Mouse (Mus musculus) kidney, embryonic 16.5 days (tissue): ENCODE results near the gene Mbip. TPM values are rescaled to one million over a fixed set of nuclear protein-coding genes. Genes with fewer than 3 reads are reported as not detected.
A peak's percentile ranks its signal among the peaks of the same experiment; 100 is the strongest.

ENCODE experiments used
- ATAC-seq: fragments of 200-750 bp; cut with Nextera tagmentation; 2 replicates; pipeline ENCODE4 v1.8.0; 2017; ENCODE audit warnings: moderate TSS enrichment; ENCODE audit not compliant: low FRiP score, low TSS enrichment
- H3K27ac ChIP-seq: fragments of 300-500 bp; sonication (generic); 2 replicates; pipeline ENCODE4 v1.5.1; 2014; ENCODE audit warnings: low read length
- H3K27me3 ChIP-seq: fragments of 300-500 bp; sonication (generic); 2 replicates; pipeline ENCODE4 v1.6.1; 2014; ENCODE audit warnings: low read length, control low read depth, mixed read lengths; ENCODE audit not compliant: insufficient read depth
- H3K36me3 ChIP-seq: fragments of 300-500 bp; sonication (generic); 2 replicates; pipeline ENCODE4 v1.6.1; 2014; ENCODE audit warnings: low read length, control low read depth, mixed read lengths; ENCODE audit not compliant: insufficient read depth
- H3K4me1 ChIP-seq: fragments of 300-500 bp; sonication (generic); 2 replicates; pipeline ENCODE4 v1.6.1; 2014; ENCODE audit warnings: low read length, control low read depth, mixed read lengths; ENCODE audit not compliant: insufficient read depth
- H3K4me2 ChIP-seq: fragments of 300-500 bp; sonication (generic); replicated peaks from 2 replicates; pipeline ENCODE4 v1.6.1; 2014; ENCODE audit warnings: low read depth, low read length
- H3K4me3 ChIP-seq: fragments of 300-500 bp; sonication (generic); 2 replicates; pipeline ENCODE4 v1.5.1; 2014; ENCODE audit warnings: mild to moderate bottlenecking, low read length
- H3K9ac ChIP-seq: fragments of 300-500 bp; sonication (generic); replicated peaks from 2 replicates; pipeline ENCODE4 v1.6.1; 2014; ENCODE audit warnings: low read length
- H3K9me3 ChIP-seq: fragments of 300-500 bp; sonication (generic); 2 replicates; pipeline ENCODE4 v1.6.1; 2016; ENCODE audit warnings: low read length, control low read depth
- WGBS: fragments of 180-500 bp; shearing (Covaris S2); extraction: QIAGEN DNeasy Blood & Tissue Kit; methylation state at CpG from one replicate; pipeline ENCODE4 v1.1.7; 2014; 5-methylcytosine and 5-hydroxymethylcytosine counted together
- polyA plus RNA-seq: library from polyadenylated mRNA; unstranded; fragments of >200 nt; fragmentation: Nextera tagmentation; extraction: Ambion mirVana; gene quantifications from 2 replicates; pipeline ENCODE4 v1.2.1, GENCODE M21; 2015

Gene Mbip
- 36.7 and 39.9 TPM in 2 replicates for polyA plus RNA-seq

DNA sequence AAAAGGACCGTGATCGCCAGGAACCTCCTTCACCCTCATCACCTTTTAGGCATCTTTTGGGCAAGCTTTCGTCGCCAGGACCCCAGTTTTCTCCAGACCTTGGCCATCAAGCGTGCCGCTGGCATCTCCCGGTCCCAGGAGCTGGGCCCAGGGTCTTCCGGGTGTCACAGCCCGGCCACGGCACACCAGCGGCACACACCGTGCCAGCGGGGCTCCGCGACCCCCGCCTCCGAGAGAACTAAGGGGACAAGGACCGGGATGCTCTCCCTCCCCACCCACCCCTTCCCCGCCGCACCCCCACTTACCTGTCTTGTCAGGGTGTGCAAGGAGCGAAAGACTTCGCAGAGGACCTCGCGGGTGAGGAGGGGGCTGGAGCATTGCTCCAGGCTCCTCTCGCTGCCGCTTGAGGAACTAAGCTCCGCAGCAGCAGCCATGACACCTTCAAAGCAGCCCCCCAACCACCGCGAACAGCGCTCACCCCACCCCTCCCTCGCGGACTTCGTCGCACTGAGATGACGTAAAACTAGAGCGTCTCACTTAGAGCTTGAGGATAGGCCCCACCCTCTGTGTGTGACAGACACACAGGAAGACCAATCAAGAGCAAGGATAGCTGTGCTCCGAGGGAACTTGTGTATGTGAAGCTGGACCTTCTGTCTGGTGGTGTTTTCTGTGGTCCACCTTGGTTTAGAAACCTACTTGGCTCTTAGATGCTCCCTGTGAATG lies at the start of gene Mbip:
Mbip (minus strand) TSS at position 528 of the 723 bp plus-strand sequence.
- H3K4me3 ChIP-seq = peak within 1 kb of the TSS; percentile 77
- H3K36me3 ChIP-seq = no peaks in the 10 kb centered on the region
- H3K4me2 ChIP-seq = peak within 1 kb of the TSS; percentile 62
- H3K27me3 ChIP-seq = no peaks in the 10 kb centered on the region
- 0% methylated on average over 37 of the region's 37 CpGs for WGBS
- H3K4me1 ChIP-seq = peaks cover 3% of the 10 kb centered on the region; the same call in 1 of the 2 replicates
- ATAC-seq = peak; percentile 100
- no peaks in the 10 kb centered on the region for H3K9me3 ChIP-seq
- peak within 1 kb of the TSS; percentile 96 for H3K9ac ChIP-seq
- H3K27ac ChIP-seq = peak within 1 kb of the TSS; percentile 48; the same call in 1 of the 2 replicates

DNA sequence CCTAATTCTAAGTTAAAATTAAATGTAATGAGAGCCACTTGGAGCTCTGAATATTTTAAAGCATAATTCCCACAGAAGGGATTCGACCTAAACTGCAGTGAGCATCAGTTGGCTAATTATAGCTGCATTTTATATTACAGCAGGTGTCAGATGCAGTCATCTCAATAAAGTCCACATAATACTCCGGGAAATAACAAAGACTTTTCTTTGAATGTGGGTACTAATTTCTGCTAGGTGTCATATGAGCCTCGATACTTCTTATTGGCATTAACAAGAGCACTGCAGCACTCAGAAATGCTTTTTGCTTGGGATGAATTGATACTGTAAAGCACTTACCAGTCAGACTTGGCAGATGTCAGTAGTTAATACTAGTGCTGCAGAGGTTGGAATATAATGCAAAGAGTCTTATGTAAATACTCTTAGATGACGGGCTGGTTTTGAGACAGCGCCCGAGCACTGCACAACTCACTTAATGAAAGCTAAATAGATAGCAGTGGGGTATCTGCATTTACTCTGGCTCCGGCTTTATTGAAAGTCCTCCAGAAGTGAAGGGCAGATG lies 42.0 kb upstream of the Mbip start:
- no peaks in the 10 kb centered on the region for H3K27me3 ChIP-seq
- H3K4me2 ChIP-seq = no peak overlapping the region
- H3K9ac ChIP-seq = no peak overlapping the region
- no peaks in the 10 kb centered on the region for H3K9me3 ChIP-seq
- 80% methylated on average over 7 of the region's 7 CpGs for WGBS
- no peaks in the 10 kb centered on the region for H3K36me3 ChIP-seq
- no peaks in the 10 kb centered on the region for H3K4me1 ChIP-seq
- no peak overlapping the region for H3K4me3 ChIP-seq
- H3K27ac ChIP-seq = no peak overlapping the region
- ATAC-seq = no peak

DNA sequence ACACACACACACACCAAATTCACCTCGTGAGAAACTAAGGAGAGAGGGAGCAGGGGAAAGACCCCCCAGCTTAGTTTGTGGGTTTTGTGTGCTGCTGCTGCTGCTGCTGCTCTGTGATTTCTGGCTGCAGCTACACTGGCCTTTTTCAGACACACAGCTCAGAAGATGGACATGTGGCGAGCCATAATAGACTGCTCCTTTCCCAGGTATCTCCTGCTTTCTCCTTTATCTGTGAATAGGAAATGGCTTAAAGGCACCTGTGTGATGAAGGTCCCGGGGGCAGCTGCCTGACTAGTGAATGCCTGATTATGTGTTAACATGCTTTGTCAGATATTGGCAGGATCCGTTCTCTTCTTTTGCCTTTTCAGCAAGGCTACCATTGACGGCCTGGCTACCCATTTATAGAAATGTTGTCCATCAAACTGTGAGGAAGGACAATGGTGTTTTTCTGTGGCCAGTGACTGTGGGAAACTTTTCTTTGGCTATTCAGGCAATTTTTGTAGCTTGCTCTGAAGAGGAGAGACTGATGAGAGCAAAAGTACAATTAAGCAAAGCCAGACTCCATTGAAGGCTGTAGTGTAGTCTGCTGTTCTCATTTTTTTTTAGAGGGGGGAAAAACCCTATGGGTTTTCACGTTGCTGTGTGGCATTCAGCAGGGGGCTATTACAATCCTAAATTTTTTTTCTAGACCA lies 41.4 kb upstream of the Mbip start:
- H3K4me3 ChIP-seq = no peak overlapping the region
- H3K4me2 ChIP-seq = no peak overlapping the region
- H3K4me1 ChIP-seq = no peaks in the 10 kb centered on the region
- H3K36me3 ChIP-seq = no peaks in the 10 kb centered on the region
- no peaks in the 10 kb centered on the region for H3K27me3 ChIP-seq
- no peaks in the 10 kb centered on the region for H3K9me3 ChIP-seq
- ATAC-seq = no peak
- H3K9ac ChIP-seq = no peak overlapping the region
- no peak overlapping the region for H3K27ac ChIP-seq
- 65% methylated on average over 6 of the region's 6 CpGs for WGBS

DNA sequence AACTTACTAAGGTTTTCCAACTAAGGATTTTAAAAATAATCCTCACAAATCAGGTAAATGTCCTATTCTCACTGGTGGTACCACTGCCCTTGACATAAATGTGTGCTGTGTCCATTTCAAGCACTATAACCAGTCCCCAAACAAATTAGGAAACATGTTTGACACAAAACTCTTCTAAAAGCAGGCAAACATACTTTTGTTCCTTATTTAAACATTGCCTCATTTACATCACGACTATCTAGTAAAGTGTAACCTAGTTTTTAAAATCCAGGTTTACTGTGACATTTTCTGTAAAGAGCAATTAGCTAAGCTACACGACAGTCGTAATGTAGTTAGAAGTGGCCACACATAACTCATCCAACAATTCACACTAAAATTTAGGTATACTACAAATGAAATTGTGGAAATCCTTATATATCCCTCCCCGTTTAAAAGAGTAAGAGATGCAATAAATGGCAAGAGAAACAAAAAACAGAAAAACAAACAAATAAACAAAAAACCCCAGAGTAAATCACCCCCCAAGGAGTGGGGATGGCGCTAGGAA lies 851 bp downstream of the Mbip start:
- H3K9ac ChIP-seq = peak overlapping the region; percentile 96
- H3K9me3 ChIP-seq = no peaks in the 10 kb centered on the region
- no peaks in the 10 kb centered on the region for H3K36me3 ChIP-seq
- H3K27me3 ChIP-seq = no peaks in the 10 kb centered on the region
- no peak for ATAC-seq
- H3K4me1 ChIP-seq = peaks cover 3% of the 10 kb centered on the region; the same call in 1 of the 2 replicates
- peak overlapping the region; percentile 77 for H3K4me3 ChIP-seq
- peak overlapping the region; percentile 48 for H3K4me2 ChIP-seq
- H3K27ac ChIP-seq = no peak overlapping the region
- WGBS = 2% methylated on average over 5 of the region's 5 CpGs

DNA sequence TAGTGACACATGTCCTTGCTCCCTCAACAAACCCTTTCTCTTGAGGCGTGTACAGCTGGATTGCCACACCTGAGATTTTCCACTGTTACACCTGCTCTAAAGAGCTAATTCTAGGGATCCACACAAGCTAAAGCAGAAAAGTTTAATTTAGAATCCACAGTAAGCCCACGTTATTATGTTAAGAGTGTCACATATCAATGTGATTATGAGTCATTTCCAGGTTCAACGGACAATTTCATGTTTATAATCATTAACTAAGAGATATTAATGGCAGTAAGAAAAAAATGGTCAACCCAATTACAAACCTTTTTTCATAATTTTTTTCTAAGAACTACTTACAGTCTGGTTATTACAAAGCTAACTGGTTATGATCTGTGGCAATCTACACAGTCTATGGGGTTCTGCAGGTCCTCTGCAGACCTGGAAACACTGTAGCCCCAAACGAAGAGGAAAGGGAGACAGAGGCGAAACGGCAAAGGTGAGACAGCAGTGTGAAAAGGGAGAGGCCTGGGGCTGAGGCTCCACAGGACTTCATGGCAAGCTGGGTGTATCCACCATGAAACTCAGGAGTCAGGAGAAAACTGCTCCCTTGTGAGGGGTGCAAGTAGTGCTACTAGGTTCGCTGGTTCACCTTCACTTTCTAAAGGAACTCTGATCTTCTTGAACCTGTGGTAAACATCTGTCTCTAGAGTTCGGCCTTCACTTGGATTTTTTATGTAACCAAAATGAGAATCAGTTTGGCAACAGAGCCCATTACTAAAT lies 6.2 kb downstream of the Mbip start:
- H3K36me3 ChIP-seq = peaks cover 23% of the 10 kb centered on the region
- no peaks in the 10 kb centered on the region for H3K4me1 ChIP-seq
- no peak overlapping the region for H3K4me2 ChIP-seq
- H3K9me3 ChIP-seq = no peaks in the 10 kb centered on the region
- ATAC-seq = no peak
- no peak overlapping the region for H3K9ac ChIP-seq
- 82% methylated on average over 8 of the region's 8 CpGs for WGBS
- no peak overlapping the region for H3K27ac ChIP-seq
- no peaks in the 10 kb centered on the region for H3K27me3 ChIP-seq
- H3K4me3 ChIP-seq = no peak overlapping the region

DNA sequence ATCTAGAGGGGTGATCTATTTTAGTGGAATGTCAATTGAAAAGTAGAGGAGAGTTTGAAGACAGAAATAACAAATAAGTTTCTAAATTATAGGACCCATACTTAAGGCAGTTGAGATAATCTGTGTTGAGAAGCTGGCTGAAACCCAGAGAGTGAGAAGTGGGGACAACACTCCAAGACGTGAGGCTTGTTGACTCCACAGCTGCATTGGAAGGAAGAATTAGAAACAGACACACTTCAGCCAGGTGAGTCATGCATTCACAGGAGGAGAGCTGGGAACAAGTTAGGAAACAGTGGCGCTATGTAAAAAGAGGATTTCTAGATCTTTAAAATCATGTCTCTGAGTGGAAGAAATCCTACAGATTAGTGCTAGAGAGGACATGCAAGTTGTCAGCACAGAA lies 12.2 kb downstream of the Mbip start:
- Histone ChIP-seq H3K9me3 (no peaks in the 10 kb centered on the region), H3K4me1 (no peaks in the 10 kb centered on the region), H3K9ac (no peak overlapping the region), H3K27ac (no peak overlapping the region), H3K27me3 (no peaks in the 10 kb centered on the region), H3K4me2 (no peak overlapping the region), H3K4me3 (no peak overlapping the region), H3K36me3 (peaks cover 35% of the 10 kb centered on the region)
- no peak for ATAC-seq
- 84% methylated on average over 2 of the region's 2 CpGs for WGBS

DNA sequence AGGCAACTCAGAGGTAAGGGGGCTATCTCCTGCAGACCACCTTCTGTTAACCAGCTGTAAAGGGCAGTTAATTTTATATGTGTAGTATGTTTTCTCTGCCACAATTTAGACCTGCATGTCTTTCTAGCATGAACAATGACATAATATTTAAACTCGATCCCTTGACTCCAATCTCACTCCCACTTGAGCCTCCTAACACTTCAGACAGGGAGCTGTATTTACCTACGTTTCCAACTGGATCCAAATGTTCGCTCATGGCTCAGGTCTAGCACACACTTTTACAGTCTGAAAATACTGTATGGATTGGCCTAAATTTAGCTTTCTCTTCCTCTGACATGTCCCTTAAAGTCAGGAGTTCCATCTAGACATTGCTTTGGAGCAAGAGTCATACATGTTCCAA lies 13.2 kb downstream of the Mbip start:
- H3K9ac ChIP-seq = no peak overlapping the region
- H3K36me3 ChIP-seq = peaks cover 41% of the 10 kb centered on the region
- no peaks in the 10 kb centered on the region for H3K27me3 ChIP-seq
- ATAC-seq = no peak
- H3K4me3 ChIP-seq = no peak overlapping the region
- no peak overlapping the region for H3K27ac ChIP-seq
- WGBS = 82% methylated on average over 3 of the region's 3 CpGs
- H3K4me2 ChIP-seq = no peak overlapping the region
- no peaks in the 10 kb centered on the region for H3K4me1 ChIP-seq
- H3K9me3 ChIP-seq = no peaks in the 10 kb centered on the region

DNA sequence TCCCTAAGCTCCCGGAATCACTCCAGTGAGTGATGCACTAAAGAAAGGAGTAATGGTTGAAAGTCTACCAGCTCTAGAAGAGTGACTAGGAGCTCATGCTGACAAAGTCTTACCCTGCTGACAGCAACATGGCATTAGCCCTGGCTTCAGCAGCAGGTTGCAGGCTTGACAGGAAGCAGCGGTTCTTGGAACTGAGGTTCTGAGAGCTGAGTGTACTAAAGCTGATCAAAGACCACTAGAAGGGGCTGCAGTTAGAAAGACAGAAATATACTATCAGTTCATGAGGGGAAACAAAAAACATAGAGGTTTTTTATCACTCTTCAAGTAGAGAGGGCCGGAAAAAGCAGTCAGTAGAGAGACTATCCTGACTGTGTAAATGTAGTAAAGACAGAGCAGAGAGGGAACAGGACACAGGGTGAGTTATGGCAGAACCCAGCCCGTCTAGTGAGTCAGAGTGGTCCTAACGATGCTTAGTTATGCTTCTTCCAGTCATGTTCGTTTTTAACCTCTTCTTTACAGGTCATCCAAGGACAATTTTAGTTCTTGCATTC lies 18.2 kb downstream of the Mbip start:
- Histone ChIP-seq H3K27ac (no peak overlapping the region), H3K27me3 (no peaks in the 10 kb centered on the region), H3K4me3 (no peak overlapping the region), H3K4me1 (no peaks in the 10 kb centered on the region), H3K9me3 (no peaks in the 10 kb centered on the region), H3K4me2 (no peak overlapping the region), H3K9ac (no peak overlapping the region), H3K36me3 (peaks cover 31% of the 10 kb centered on the region)
- WGBS = 86% methylated on average over 6 of the region's 6 CpGs
- no peak for ATAC-seq

DNA sequence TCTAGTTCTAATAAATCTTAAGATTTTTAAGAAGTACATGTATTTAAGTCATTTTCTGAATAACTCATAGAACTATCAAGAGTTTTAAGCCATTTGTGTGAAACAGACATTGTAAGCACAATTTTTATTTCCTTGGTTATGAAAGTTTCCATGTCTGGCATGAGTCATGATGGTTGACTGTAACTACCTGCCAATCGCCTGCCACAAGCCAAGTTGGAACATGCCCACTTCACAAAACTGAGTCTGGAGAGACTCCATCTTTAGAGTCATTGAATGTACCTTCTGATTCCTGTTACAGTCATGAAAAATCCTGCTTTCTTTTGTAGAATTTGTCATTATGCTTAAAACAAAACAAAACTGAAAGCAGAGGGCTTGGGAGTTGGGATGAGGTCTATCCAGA lies 19.8 kb downstream of the Mbip start:
- H3K4me1 ChIP-seq = no peaks in the 10 kb centered on the region
- no peak for ATAC-seq
- H3K27me3 ChIP-seq = no peaks in the 10 kb centered on the region
- no peak overlapping the region for H3K27ac ChIP-seq
- no peaks in the 10 kb centered on the region for H3K9me3 ChIP-seq
- no peak overlapping the region for H3K9ac ChIP-seq
- no peak overlapping the region for H3K4me2 ChIP-seq
- peaks cover 26% of the 10 kb centered on the region for H3K36me3 ChIP-seq
- WGBS = 88% methylated on average over 1 of the region's 1 CpGs
- no peak overlapping the region for H3K4me3 ChIP-seq
